Mouse (Mus musculus) layer of hippocampus, adult 9-10 months (tissue): Measurements from ENCODE around the gene Fuca2.

Experiments
- DNase-seq: peaks from one replicate; pipeline ENCODE4 v3.0.0; 2022; ENCODE audit warnings: low spot score

Gene Fuca2

DNA sequence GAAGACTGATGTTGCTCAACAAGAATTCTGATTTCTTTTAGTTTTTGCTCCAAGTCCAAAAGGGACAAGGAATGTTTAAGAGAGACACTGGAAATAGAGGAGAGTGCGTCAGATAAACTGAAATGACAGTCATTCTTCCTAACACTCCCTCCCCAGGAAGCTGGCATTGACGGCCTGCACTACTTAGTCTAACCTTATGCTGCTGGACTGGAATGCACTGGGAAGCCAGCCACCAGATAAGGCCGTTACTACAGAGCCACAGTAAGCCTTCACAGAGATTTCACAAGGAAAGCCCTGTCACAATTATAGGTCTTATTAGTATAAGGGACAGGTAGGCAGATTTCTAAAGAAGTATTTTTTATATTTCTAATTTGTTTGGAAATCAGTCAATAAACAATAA lies 35.4 kb downstream of the Fuca2 start:
- DNase-seq = no peak

DNA sequence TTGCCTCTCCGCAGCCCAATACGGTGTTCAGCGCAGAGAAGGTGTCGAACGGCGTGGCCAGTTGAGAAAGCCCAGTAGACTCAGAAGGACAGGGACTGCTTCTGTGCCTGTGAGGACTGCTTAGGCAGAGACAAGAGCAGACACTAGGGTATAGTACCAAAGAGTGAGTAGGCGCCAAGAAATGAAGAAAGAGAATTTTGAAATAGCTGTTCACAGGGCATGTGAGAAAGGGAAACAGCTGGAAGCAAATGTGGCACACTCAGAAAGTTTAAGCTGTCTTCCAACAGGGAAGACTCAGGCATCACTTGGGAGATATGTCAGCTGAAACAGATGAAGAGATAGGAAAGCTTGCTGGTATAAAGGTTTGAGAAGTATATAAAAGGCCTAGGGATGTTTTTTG lies 37.4 kb downstream of the Fuca2 start:
- no peak for DNase-seq

GRCm38 (mm10) chr10:13539769-13540333 lies 40.5 kb downstream of the Fuca2 start:
- DNase-seq = no peak

GRCm38 (mm10) chr10:13541721-13542120 lies 42.4 kb downstream of the Fuca2 start:
- DNase-seq = no peak

- DNase-seq = peak; percentile 79
Observed at GRCm38 (mm10) chr10:13552646-13553497, 53.5 kb downstream of the Fuca2 start, which contains the start of the genes Adat2 and Pex3. Adat2 (plus strand) TSS chr10:13552894. Pex3 (minus strand) TSS chr10:13553142.

GRCm38 (mm10) chr10:13553498-13553985 lies 54.2 kb downstream of the Fuca2 start:
- DNase-seq = no peak

DNA sequence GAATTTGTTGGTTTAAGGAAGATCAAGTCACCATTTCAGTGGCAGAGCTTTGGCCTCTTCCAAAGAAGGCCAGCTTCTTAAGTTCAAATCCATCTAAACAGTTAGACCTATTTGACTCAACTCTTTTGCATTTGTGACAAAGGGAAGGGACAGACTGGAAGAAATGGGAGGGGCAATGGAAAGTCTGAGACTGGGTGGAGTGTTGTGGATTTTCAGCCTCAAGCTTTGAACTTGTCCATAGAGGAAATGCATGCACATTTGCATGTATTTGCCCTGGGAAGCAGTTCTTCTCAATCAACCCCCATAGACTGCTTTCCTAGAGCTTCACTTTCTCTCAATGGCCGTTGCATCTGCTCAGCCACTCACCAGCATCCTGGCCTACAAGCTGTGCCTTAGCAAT lies 55.0 kb downstream of the Fuca2 start:
- DNase-seq = no peak

DNA sequence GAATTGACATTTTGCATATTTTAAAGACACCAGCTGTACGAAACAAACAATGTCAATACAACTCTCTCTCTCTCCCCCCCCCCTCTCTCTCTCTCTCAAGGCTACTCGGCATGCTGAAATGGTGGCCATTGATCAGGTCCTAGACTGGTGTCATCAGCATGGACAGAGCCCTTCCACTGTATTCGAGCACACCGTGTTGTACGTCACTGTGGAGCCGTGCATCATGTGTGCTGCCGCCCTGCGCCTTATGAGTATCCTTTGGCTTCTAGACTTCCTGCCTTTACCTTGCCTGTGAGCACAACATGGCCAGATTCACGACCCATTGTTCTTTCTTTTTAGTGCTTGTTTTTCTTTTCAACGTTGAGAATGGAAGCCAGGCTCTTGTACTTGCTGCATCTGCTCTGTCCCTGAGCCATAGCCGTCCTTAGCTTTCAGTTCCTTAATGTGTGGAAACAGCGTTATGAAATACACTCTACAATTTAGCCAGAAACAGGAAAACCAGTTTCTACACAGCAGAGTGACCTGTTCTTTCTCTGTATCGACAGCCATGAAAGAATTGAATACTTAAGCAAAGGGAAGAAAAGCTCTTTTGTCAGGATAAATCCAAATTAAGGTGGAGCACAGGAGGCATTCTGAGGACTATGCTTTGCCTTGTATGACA lies 60.8 kb downstream of the Fuca2 start:
- DNase-seq = no peak

GRCm38 (mm10) chr10:13564364-13565079 lies 65.2 kb downstream of the Fuca2 start:
- DNase-seq = no peak

GRCm38 (mm10) chr10:13565080-13565448 lies 65.7 kb downstream of the Fuca2 start:
- DNase-seq = no peak

GRCm38 (mm10) chr10:13566393-13566792 lies 67.1 kb downstream of the Fuca2 start:
- no peak for DNase-seq
